Mouse (Mus musculus) small intestine, adult 2 months (tissue): Measurements from ENCODE around the gene Aftph.

Experiments used
- CTCF ChIP-seq: fragments of 200-500 bp; IDR thresholded peaks from 2 replicates; pipeline ENCODE4 v1.5.1; 2012; ENCODE audit warnings: low read depth, mild to moderate bottlenecking, control low read depth, inconsistent platforms, low read length, moderate library complexity, mixed read lengths; ENCODE audit not compliant: insufficient replicate concordance, insufficient read length; ENCODE audit errors: extremely low read depth
- POLR2A ChIP-seq: fragments of 200-500 bp; IDR thresholded peaks from 2 replicates; pipeline ENCODE4 v1.6.1; 2012; ENCODE audit warnings: low read depth, mild to moderate bottlenecking, control low read depth, inconsistent platforms, low read length, moderate library complexity

GRCm38 (mm10) chr11:20649477-20649876 lies 91.9 kb downstream of the Aftph start:
- TF ChIP-seq CTCF (no peak), POLR2A (no peak)
